Mouse (Mus musculus) small intestine, adult 2 months (tissue): ENCODE measurements around the gene Vps35l.

ENCODE experiments used
- CTCF ChIP-seq: fragments of 200-500 bp; IDR thresholded peaks from 2 replicates; pipeline ENCODE4 v1.5.1; 2012; ENCODE audit warnings: low read depth, mild to moderate bottlenecking, control low read depth, inconsistent platforms, low read length, moderate library complexity, mixed read lengths; ENCODE audit not compliant: insufficient replicate concordance, insufficient read length; ENCODE audit errors: extremely low read depth
- POLR2A ChIP-seq: fragments of 200-500 bp; IDR thresholded peaks from 2 replicates; pipeline ENCODE4 v1.6.1; 2012; ENCODE audit warnings: low read depth, mild to moderate bottlenecking, control low read depth, inconsistent platforms, low read length, moderate library complexity

DNA sequence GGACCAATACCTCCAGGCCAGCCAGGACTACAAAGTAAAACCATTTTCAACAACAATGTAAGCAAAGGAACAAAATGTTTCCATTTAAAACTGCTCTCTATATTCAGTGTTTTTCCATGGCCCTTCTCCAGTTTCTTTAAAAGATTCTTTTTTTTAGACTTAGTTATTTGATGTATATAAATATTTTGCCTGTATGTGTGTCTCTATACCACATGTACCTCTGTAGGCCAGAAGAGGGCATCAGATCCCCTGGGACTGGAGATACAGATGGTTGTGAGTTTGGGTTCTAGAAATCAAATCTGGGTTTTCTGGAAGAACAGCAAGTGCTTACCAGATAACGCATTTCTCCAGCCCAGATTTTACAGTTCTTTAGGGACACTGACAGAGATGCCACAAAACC lies 1.3 kb upstream of the Vps35l start:
- TF ChIP-seq CTCF, result no peak
- TF ChIP-seq POLR2A, result no peak
